15 mouse cellular contexts compared by ENCODE assay signal in genomic region chr6:120114271-120114670, GRCm38 (mm10). TPM values are rescaled to one million over a fixed set of nuclear protein-coding genes. Genes with fewer than 3 reads are reported as not detected.
DNase-seq lines count a peak whose midpoint lies in the region; ATAC-seq and TF ChIP-seq lines count a peak whose summit lies in the region.
"Had no signal": no experiment of that assay in that cellular context is flagged by ENCODE, and none has a peak within 500 bp of the region (broad histone marks: within the 10 kb centered on the region; RNA-seq: fewer than 3 reads in every experiment).

No protein-coding gene starts in this region.

- intact Hi-C loops in gastrocnemius, adult 2 months (cut with DNase I) = loop anchor here (2.0 kb wide), 1 partner anchor 35 kb away; no protein-coding TSS in a partner anchor
- intact Hi-C loops in gastrocnemius, postnatal 14 days (cut with DNase I; ENCODE audit: low total_unique reads) = no loop called here

- H3K9me3 ChIP-seq in kidney, postnatal 0 days (replicated peaks; ENCODE audit: low read length) = no peaks in the 10 kb centered on the region
- H3K9me3 ChIP-seq in intestine, embryonic 16.5 days (ENCODE audit: control insufficient read depth, low read length) = no peaks in the 10 kb centered on the region
- H3K9me3 ChIP-seq: liver, embryonic 15.5 days had no signal

- peak overlapping the region; percentile 70 for H3K4me3 ChIP-seq in gastrocnemius, adult 2 months
- no peak overlapping the region for H3K4me3 ChIP-seq in kidney, postnatal 0 days (replicated peaks; ENCODE audit: low read depth, low read length)
- peak overlapping the region; percentile 57 for H3K4me3 ChIP-seq in bone marrow macrophage, adult 2 months (ENCODE audit: insufficient read depth, low read length)
- H3K4me3 ChIP-seq in intestine, embryonic 16.5 days (ENCODE audit: low read length) = no peak overlapping the region
- H3K4me3 ChIP-seq: liver, embryonic 15.5 days had no signal

- no peak for TF ChIP-seq CTCF in gastrocnemius, adult 2 months (IDR thresholded peaks at IDR 0.05)
- TF ChIP-seq CTCF in kidney, postnatal 0 days (IDR thresholded peaks at IDR 0.05; ENCODE audit: low read depth) = no peak
- no peak for TF ChIP-seq CTCF in bone marrow macrophage, adult 2 months (IDR thresholded peaks at IDR 0.05; ENCODE audit: low read depth, low read length)

- H3K36me3 ChIP-seq in kidney, postnatal 0 days (ENCODE audit: insufficient read depth, low read length) = no peaks in the 10 kb centered on the region
- no peaks in the 10 kb centered on the region for H3K36me3 ChIP-seq in intestine, embryonic 16.5 days (ENCODE audit: control insufficient read depth, insufficient read depth, low read length)
- H3K36me3 ChIP-seq: liver, embryonic 15.5 days had no signal

- no peaks in the 10 kb centered on the region for H3K27me3 ChIP-seq in kidney, postnatal 0 days (ENCODE audit: insufficient read depth, low read length)
- H3K27me3 ChIP-seq in intestine, embryonic 16.5 days (replicated peaks; ENCODE audit: control insufficient read depth, insufficient read depth, low read length) = no peaks in the 10 kb centered on the region
- H3K27me3 ChIP-seq: liver, embryonic 15.5 days had no signal

- H3K4me2 ChIP-seq in kidney, postnatal 0 days (ENCODE audit: low read length) = no peak overlapping the region
- no peak overlapping the region for H3K4me2 ChIP-seq in intestine, embryonic 16.5 days (ENCODE audit: low read depth, low read length)
- H3K4me2 ChIP-seq: liver, embryonic 15.5 days had no signal

- no peak for TF ChIP-seq POLR2A in bone marrow macrophage, adult 2 months (IDR thresholded peaks at IDR 0.05; ENCODE audit: borderline replicate concordance, low read depth, low read length)

- H3K9ac ChIP-seq in kidney, postnatal 0 days (ENCODE audit: low read depth, low read length) = no peak overlapping the region
- H3K9ac ChIP-seq in intestine, embryonic 16.5 days (ENCODE audit: low read depth, low read length) = no peak overlapping the region
- H3K9ac ChIP-seq: liver, embryonic 15.5 days had no signal

- ATAC-seq in kidney, postnatal 0 days (replicated peaks; ENCODE audit: low FRiP score, low read depth) = no peak
- no peak for ATAC-seq in intestine, embryonic 16.5 days

- peak overlapping the region; percentile 94 for H3K27ac ChIP-seq in gastrocnemius, adult 2 months
- H3K27ac ChIP-seq in kidney, postnatal 0 days = peak overlapping the region; percentile 77
- peak overlapping the region; percentile 93 for H3K27ac ChIP-seq in bone marrow macrophage, adult 2 months (ENCODE audit: insufficient read depth, low read depth, low read length)
- peak overlapping the region; percentile 41; the same call in 1 of the 2 replicates for H3K27ac ChIP-seq in intestine, embryonic 16.5 days (ENCODE audit: low read length)
- H3K27ac ChIP-seq: liver, embryonic 15.5 days had no signal

- DNase-seq in gastrocnemius, adult 2 months = no peak
- no peak for DNase-seq in gastrocnemius, postnatal 14 days
- DNase-seq in kidney, postnatal 0 days (ENCODE audit: low spot score) = no peak
- no peak for DNase-seq in kidney, adult 11 months
- no peak for DNase-seq in retina, postnatal 1 day
- DNase-seq in thymus, postnatal 36 days = no peak
- DNase-seq: cerebellum, postnatal 36 days; right cerebral cortex, postnatal 25 days had no signal

- 100% methylated on average over 1 of the region's 1 CpGs for WGBS in kidney, postnatal 0 days
- 53% methylated on average over 1 of the region's 1 CpGs for WGBS in intestine, embryonic 16.5 days

- peaks cover 5% of the 10 kb centered on the region; the same call in 1 of the 2 replicates for H3K4me1 ChIP-seq in kidney, postnatal 0 days (replicated peaks; ENCODE audit: insufficient read depth, low read length)
- peaks cover 53% of the 10 kb centered on the region for H3K4me1 ChIP-seq in bone marrow macrophage, adult 2 months (ENCODE audit: control insufficient read depth, insufficient read depth, low read length)
- H3K4me1 ChIP-seq in intestine, embryonic 16.5 days (ENCODE audit: control insufficient read depth, insufficient read depth, low read length) = peaks cover 5% of the 10 kb centered on the region

RNA-seq across cellular contexts. Expression of gene Ninj2, which starts 21.1 kb away (rescaled TPM):
- total RNA-seq in gastrocnemius, adult 2 months (2021) = not detected
- not detected for total RNA-seq in gastrocnemius, postnatal 14 days (2021)
- not detected in 2 replicates for polyA plus RNA-seq in kidney, postnatal 0 days (2015; fragmentation: Nextera tagmentation; extraction: Ambion mirVana)
- polyA plus RNA-seq in bone marrow macrophage, adult 2 months (2012; ENCODE audit: insufficient read depth, insufficient read length, missing spikeins) = not detected in 2 replicates
- polyA plus RNA-seq in intestine, embryonic 16.5 days (2015; fragmentation: Nextera tagmentation; extraction: Ambion mirVana) = 0.16 TPM in 1 of 2 replicates, not detected in the other
- total RNA-seq: gastrocnemius, postnatal 25 days had no signal
- polyA plus RNA-seq: forebrain, embryonic 11.5 days; midbrain, embryonic 14.5 days; neural tube, embryonic 14.5 days had no signal

Comparison
In these comparisons a context has a peak if more than half of its experiments do, and no peak if none do; other contexts are left out.
1. H3K27ac ChIP-seq: peak in every context shown above with its lines; median percentile 94 in gastrocnemius, adult 2 months; 93 in bone marrow macrophage, adult 2 months; 77 in kidney, postnatal 0 days; 41 in intestine, embryonic 16.5 days.
2. H3K4me3 ChIP-seq: peak in gastrocnemius, adult 2 months (single experiment) and bone marrow macrophage, adult 2 months (single experiment); none in kidney, postnatal 0 days (single experiment) and intestine, embryonic 16.5 days (single experiment).